Mouse (Mus musculus): ENCODE data around the gene Fam189a2.

Fam189a2 gene

GRCm38 (mm10) chr19:24030871-24031556, at the start of gene Fam189a2:
TSS of gene Fam189a2 (minus strand) at chr19:24031019.
- DNase-seq: peak; percentile 60 to 67

- no peak for DNase-seq
Observed at GRCm38 (mm10) chr19:24077658-24078057, 46.8 kb upstream of the Fam189a2 start.

- no peak for DNase-seq
Observed at GRCm38 (mm10) chr19:24076536-24076935, 45.7 kb upstream of the Fam189a2 start.

GRCm38 (mm10) chr19:24075927-24076326, 45.1 kb upstream of the Fam189a2 start:
- DNase-seq: no peak

- no peak for DNase-seq
Observed at GRCm38 (mm10) chr19:24073155-24073554, 42.3 kb upstream of the Fam189a2 start.

GRCm38 (mm10) chr19:24064348-24064895, 33.6 kb upstream of the Fam189a2 start:
- DNase-seq: no peak

- no peak for DNase-seq
Observed at GRCm38 (mm10) chr19:24063585-24063984, 32.8 kb upstream of the Fam189a2 start.

GRCm38 (mm10) chr19:24058851-24059250, 28.0 kb upstream of the Fam189a2 start:
- no peak for DNase-seq

GRCm38 (mm10) chr19:24058021-24058420, 27.2 kb upstream of the Fam189a2 start:
- DNase-seq: no peak

- DNase-seq: no peak
Observed at GRCm38 (mm10) chr19:24056880-24057279, 26.1 kb upstream of the Fam189a2 start.

GRCm38 (mm10) chr19:24054904-24055303, 24.1 kb upstream of the Fam189a2 start:
- DNase-seq: peak in 1 of 2 experiments; percentile 20

GRCm38 (mm10) chr19:24054265-24054664, 23.4 kb upstream of the Fam189a2 start:
- DNase-seq: no peak

GRCm38 (mm10) chr19:24050514-24050913, 19.7 kb upstream of the Fam189a2 start:
- no peak for DNase-seq

GRCm38 (mm10) chr19:24049329-24049728, 18.5 kb upstream of the Fam189a2 start:
- no peak for DNase-seq

- no peak for DNase-seq
Observed at GRCm38 (mm10) chr19:24046395-24046993, 15.7 kb upstream of the Fam189a2 start.

GRCm38 (mm10) chr19:24042387-24042786, 11.6 kb upstream of the Fam189a2 start:
- DNase-seq: no peak

- no peak for DNase-seq
Observed at GRCm38 (mm10) chr19:24039061-24039853, 8.4 kb upstream of the Fam189a2 start.

GRCm38 (mm10) chr19:24034367-24034766, 3.5 kb upstream of the Fam189a2 start:
- no peak for DNase-seq

- no peak for DNase-seq
Observed at GRCm38 (mm10) chr19:24032654-24033236, 1.9 kb upstream of the Fam189a2 start.

GRCm38 (mm10) chr19:24030511-24030870, 328 bp downstream of the Fam189a2 start:
- peak in 1 of 2 experiments; percentile 61 for DNase-seq

GRCm38 (mm10) chr19:24029616-24030510, 956 bp downstream of the Fam189a2 start:
- peak; percentile 32 to 55 for DNase-seq

- DNase-seq: no peak
Observed at GRCm38 (mm10) chr19:24025876-24026275, 4.9 kb downstream of the Fam189a2 start.
